Mouse (Mus musculus): ENCODE measurements at regions not wholly inside any gene's neighbourhood (a gene's known extent, or its start where the extent isn't known, plus 50 kb on each side); places are given as distances from the start of the nearest gene placed in this dataset.

DNA sequence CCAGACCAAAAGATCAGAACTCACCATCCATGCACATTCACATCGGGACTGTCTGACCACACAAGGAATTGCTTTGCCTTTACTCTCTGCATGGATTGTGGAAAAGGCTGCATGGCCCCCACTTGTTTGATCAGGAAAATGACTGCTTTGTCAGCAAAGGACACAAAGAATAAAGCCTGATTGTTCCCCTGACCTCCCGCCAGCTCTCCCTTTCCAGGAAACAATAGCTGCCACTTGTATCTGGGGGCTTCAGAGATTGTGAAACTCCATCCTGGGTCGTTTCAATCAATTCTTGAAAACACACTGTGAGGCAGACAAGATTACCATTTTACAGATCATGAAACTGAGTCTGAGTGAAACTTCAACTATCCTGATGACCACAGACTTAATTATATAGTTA is 70.7 kb downstream of the Zic3 start:
- WGBS = 35% methylated on average over 3 of the region's 3 CpGs
- H3K27me3 ChIP-seq (ENCODE audit: low read depth, poor library complexity, severe bottlenecking) = no peaks in the 10 kb centered on the region
- no peak overlapping the region for H3K27ac ChIP-seq (replicated peaks)
- no peaks in the 10 kb centered on the region for H3K9me3 ChIP-seq (replicated peaks)
- no peak for DNase-seq (ENCODE audit: low spot score)
- no peaks in the 10 kb centered on the region for H3K36me3 ChIP-seq
- no peak overlapping the region for H3K4me3 ChIP-seq
- peaks cover 3% of the 10 kb centered on the region; the same call in 1 of the 2 replicates for H3K4me1 ChIP-seq

DNA sequence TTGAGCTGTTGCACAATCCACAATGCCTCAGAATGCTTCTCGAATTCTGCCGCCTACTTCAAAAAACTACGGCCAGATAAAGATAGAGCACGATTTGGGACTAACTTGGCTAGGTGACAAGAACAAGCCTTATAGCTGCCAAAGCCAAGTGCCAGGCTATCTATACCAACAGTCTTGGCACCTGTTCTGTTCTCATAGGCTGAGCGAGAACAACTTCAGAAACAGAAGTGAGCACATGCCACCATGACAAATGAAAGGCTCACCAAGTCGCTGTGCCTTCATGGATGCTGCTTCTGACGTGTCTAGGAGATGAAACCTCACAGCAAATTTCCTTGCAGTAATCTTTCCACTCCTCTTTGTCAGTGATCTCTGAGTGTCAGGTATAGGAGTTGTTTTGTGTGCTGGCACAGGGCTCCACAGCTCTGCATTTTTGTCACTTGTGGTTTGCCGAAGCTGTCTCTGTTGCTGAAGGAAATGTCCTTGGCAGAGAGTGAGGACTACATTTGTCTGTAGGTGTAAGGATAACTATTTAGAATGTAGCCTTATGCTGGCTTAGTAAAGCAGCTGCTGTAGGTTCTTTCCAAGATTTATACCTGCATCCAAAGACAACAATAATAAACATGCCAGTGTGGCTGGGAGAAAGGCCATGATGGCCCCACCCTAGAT is 95.4 kb downstream of the Zic3 start:
- DNase-seq (ENCODE audit: low spot score) = no peak
- no peaks in the 10 kb centered on the region for H3K36me3 ChIP-seq
- no peaks in the 10 kb centered on the region for H3K9me3 ChIP-seq (replicated peaks)
- peaks cover 7% of the 10 kb centered on the region for H3K4me1 ChIP-seq
- no peak overlapping the region for H3K27ac ChIP-seq (replicated peaks)
- H3K4me3 ChIP-seq = no peak overlapping the region
- H3K27me3 ChIP-seq (ENCODE audit: low read depth, poor library complexity, severe bottlenecking) = no peaks in the 10 kb centered on the region
- 91% methylated on average over 8 of the region's 8 CpGs for WGBS

DNA sequence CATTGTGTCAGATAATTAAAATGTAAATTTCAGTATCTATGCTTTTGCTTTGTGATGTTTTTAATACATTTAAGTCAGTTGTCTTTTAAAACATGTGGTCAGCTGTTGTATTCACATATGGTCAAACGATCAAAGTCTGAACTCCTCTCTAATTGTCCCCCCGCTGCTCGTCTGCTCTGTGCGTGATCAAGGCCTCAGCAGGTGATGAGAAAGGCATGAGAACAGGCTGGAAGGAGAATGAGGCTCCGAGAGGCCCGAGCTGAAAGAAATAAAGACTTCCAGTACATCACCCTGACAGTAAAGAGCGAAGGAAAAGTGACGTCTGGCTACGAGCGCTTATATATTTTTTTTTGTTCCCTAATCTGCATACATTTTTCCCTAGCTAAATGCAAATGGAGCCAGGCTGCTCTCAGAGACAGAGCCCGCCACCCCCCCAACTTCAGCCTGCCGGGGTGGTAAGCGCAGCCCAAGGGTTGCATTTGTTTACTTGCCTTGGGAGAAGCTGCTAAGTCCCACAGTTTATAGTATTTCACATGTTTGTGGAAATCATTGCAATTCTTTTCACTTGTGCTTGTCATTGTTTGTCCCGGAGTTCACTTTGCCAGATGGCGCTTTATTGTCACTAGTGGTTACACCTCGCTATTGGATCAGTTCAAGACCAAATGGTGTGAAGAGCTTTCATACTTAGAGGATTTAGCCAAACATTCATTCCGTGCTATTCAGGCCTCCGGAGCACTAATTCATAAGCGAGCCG is 133.0 kb downstream of the Zic3 start:
- Histone ChIP-seq H3K9me3 (replicated peaks) (no peaks in the 10 kb centered on the region), H3K27ac (replicated peaks) (peak overlapping the region; percentile 68), H3K4me3 (peak overlapping the region; percentile 35), H3K27me3 (ENCODE audit: low read depth, poor library complexity, severe bottlenecking) (no peaks in the 10 kb centered on the region), H3K36me3 (no peaks in the 10 kb centered on the region), H3K4me1 (peaks cover 19% of the 10 kb centered on the region)
- WGBS = 25% methylated on average over 20 of the region's 20 CpGs
- peak; percentile 36 for DNase-seq (ENCODE audit: low spot score)

DNA sequence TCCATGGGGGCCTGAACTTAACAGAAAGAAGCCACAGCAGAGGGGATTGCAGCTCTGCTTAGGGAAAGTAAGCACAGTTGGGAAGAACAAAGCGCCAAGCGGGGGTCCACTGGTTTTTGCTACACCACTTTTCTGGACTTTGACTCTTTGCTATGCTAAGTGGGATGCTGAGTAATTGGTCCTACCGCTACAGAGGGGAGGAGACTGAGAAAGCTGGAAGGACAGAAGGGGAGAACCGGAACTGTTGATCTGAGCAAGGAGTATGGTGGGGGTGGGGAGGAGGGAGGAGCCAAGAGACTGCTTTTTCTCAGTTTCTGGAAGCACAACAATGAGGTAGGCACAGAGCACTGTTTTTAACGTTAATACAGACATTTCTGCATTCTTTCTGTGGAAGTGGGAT is 134.9 kb downstream of the Zic3 start:
- WGBS = 31% methylated on average over 5 of the region's 5 CpGs
- Histone ChIP-seq H3K9me3 (replicated peaks) (no peaks in the 10 kb centered on the region), H3K27ac (replicated peaks) (no peak overlapping the region), H3K36me3 (no peaks in the 10 kb centered on the region), H3K4me1 (peaks cover 19% of the 10 kb centered on the region), H3K27me3 (ENCODE audit: low read depth, poor library complexity, severe bottlenecking) (no peaks in the 10 kb centered on the region), H3K4me3 (no peak overlapping the region)
- no peak for DNase-seq (ENCODE audit: low spot score)

DNA sequence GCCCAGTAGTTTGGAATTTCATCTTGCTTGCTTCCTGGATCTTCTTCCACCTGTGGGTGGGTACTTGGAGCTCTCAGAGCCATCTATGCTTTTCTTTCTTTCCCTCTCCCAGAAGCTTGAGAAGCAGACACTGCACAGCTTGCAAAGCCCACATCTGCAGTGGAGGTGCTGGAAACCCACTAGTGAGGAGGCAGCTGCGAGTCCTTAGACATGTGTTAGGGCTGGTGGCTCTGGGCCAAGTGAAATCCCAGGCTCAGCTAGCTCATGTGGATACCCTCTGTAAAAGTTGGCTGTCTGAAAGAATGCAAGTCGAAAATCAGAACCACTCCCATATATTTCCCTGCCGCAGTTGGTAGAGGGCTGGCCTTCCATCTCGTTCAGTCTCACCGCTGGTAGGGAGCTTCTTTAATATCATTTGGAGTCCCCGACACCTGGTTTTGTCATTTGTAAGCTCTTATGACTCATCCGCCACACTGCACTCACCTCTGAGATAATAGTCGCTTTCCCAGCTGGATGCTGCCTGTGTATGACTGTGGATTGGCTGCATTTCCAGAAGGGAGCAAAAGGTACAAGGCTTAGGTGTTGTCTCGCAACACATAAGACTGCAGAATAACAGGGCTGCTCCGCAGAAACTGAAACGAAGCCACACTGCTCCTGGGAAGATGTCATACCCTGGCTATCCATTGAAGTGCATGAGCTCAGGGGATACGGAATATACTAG is 143.8 kb downstream of the Zic3 start:
- Histone ChIP-seq H3K27ac (replicated peaks) (no peak overlapping the region), H3K36me3 (no peaks in the 10 kb centered on the region), H3K27me3 (ENCODE audit: low read depth, poor library complexity, severe bottlenecking) (no peaks in the 10 kb centered on the region), H3K4me3 (no peak overlapping the region), H3K4me1 (no peaks in the 10 kb centered on the region), H3K9me3 (replicated peaks) (no peaks in the 10 kb centered on the region; the same call in 1 of the 2 replicates)
- no peak for DNase-seq (ENCODE audit: low spot score)
- 91% methylated on average over 12 of the region's 12 CpGs for WGBS

DNA sequence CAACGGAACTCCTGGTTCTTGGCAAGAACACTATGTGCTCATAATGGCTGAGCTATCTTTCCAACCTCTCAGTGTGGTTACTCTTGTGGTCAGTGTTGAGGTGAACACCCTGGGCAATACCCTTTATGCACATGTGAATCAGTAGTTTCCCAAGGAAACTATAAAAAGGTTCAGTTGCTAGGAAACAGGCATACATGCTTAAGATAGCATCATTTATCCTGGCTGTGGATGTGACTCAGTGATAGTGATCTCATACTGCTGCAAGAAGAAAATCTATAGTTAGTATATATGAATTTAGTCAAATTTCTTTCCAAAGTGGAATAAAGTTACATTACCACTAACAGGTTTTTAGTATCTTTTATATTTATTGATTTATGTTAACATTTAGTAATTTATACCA is 151.8 kb downstream of the Zic3 start:
- H3K4me3 ChIP-seq = no peak overlapping the region
- 89% methylated on average over 1 of the region's 1 CpGs for WGBS

More for the DNA sequence above, 151.8 kb downstream of the Zic3 start:
- no peaks in the 10 kb centered on the region for H3K4me1 ChIP-seq
- DNase-seq (ENCODE audit: low spot score) = no peak
- H3K27me3 ChIP-seq (ENCODE audit: low read depth, poor library complexity, severe bottlenecking) = no peaks in the 10 kb centered on the region
- no peaks in the 10 kb centered on the region for H3K36me3 ChIP-seq
- H3K9me3 ChIP-seq (replicated peaks) = no peaks in the 10 kb centered on the region
- H3K27ac ChIP-seq (replicated peaks) = no peak overlapping the region
